Mouse (Mus musculus): ENCODE results near the gene Nalcn. TPM values are rescaled to one million over a fixed set of nuclear protein-coding genes. Genes with fewer than 3 reads are reported as not detected.
"Not testable (repeated sequence)": the region's sequence is repeated elsewhere in the genome, so short reads cannot be mapped to it uniquely, and the experiment has no call there.

Gene Nalcn
- 10 to 100 TPM; 65.7 to 65.9 TPM for total RNA-seq (2021)

- peak; percentile 46 to 78 for DNase-seq (ENCODE audit: extremely low spot score in 1 of 2, low spot score in 1 of 2)
Observed at GRCm38 (mm10) chr14:123626501-123627179, at the start of gene Nalcn. TSS of gene Nalcn (minus strand) at chr14:123627144.

GRCm38 (mm10) chr14:123671076-123671475 is 44.1 kb upstream of the Nalcn start:
- DNase-seq (ENCODE audit: extremely low spot score in 1 of 2, low spot score in 1 of 2): not testable (repeated sequence)

DNA sequence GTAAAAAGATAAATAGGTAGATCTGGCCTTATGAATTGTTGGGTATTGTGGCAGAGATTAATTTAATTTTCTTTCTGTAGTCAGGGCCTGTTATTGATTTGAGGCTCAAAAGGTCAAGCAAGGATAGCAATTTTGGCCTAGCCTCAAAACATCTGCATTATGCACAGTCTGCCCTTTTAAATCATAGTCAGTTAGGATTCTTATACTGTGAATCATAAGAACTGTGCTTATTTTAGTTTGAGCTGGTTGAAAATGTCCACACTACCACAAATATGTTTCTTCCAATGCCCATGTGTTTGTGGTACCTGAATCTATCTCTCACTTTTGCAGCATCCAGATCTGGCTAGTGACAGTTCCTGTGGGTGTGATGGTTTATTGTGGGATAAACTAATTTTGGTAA is 37.5 kb upstream of the Nalcn start:
- no peak for DNase-seq (ENCODE audit: extremely low spot score in 1 of 2, low spot score in 1 of 2)

DNA sequence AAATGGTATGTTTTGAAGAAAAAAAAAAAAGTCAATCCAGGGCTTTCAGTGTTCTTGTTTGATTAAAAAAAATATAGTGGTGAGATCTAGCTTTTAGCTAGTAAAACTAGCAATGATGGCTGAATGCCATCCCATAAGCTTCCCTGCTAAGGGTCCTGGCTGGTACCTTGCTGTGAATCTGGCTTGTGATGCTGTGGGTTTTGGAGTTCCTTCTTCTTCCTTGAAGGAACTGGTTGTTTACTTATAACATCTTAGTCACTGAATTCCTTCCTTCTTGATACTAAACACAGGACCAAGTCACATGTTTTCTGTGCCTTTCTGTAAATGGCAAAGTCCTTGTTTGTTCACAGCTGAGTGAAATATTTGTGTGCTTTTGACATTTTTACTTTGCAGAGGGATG is 36.3 kb upstream of the Nalcn start:
- no peak for DNase-seq (ENCODE audit: extremely low spot score in 1 of 2, low spot score in 1 of 2)

DNA sequence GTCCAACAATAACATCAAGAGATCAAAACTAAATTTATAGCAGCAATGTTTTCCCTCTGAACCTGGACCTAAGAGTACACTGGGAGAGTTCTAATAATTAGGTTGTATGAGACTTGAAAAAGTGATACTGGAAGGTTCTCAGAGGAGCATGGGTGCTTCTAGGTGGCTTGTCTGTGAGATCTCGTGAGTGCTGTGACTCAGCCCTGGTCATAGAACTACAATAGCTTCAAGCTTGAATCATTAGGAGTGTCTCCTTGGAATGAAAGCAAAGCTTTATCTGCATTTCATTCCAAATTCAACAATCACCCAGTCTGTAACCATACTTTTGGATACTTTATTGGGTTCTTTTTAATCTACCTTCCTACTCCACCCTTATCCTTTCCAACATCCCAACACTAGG is 35.4 kb upstream of the Nalcn start:
- DNase-seq (ENCODE audit: extremely low spot score in 1 of 2, low spot score in 1 of 2): no peak

DNA sequence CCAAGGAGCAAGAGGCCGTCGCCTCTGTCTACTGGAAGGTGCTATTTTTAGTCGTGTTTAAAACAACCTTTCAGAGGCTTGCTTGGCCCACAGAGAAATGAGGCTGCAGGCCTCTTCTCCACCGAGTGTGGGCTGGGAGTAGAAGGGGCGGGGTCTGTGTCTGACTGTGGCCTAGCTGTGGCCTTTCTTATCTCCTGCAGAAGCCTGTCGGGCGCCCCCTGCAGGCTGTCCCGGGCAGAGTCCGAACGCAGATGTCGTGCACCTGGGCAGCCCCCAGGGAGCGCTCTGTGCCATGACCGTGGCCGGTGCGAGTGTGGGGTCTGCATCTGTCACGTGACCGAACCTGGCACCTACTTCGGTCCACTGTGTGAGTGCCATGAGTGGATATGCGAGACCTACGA is 34.1 kb upstream of the Nalcn start:
- peak; percentile 15 to 35 for DNase-seq (ENCODE audit: extremely low spot score in 1 of 2, low spot score in 1 of 2)

- peak; percentile 16 to 40 for DNase-seq (ENCODE audit: extremely low spot score in 1 of 2, low spot score in 1 of 2)
Observed at GRCm38 (mm10) chr14:123659921-123660385, 33.0 kb upstream of the Nalcn start, which contains the start of gene Itgbl1. TSS of gene Itgbl1 (plus strand) at chr14:123659971.

DNA sequence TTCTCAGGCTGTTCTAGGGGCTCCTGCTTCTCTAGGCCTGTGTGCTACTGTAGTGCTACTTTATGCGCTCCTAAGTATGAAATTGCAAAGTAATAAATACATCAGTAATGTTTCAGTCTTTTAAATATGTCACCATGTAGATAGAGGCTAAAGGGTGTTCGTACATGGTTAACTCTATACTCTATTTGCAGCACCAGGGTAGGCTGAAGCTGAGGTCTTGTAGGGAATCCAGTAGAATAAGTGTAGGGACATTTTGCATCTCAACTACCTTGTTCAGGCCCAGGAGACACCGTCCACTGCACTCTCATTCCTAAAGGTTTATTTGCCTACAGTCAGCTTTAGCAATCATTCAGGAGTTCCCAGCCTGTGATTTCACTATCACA is 227 bp upstream of the Nalcn start:
- DNase-seq (ENCODE audit: extremely low spot score in 1 of 2, low spot score in 1 of 2): no peak

DNA sequence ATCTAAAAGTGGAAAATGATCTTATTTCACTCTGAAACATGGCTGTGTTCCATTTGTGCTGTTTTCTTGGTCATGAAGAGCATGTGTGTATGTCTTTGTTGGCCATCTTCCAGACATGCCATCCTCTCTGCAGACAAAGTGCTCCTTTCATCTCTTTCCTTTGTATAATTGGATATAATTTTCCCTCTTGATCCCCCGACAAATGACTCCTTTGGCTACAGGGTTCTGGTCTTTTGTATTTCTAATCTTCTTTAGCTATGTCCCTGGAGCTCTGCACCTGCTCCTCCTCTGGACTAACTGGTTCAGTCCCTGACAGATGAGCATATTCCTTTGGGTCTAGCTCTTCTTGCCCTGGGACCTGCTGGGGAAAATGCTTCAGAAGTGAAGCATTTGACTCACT is 4.0 kb downstream of the Nalcn start:
- DNase-seq (ENCODE audit: extremely low spot score in 1 of 2, low spot score in 1 of 2): no peak

GRCm38 (mm10) chr14:123595265-123595664 is 31.7 kb downstream of the Nalcn start:
- no peak for DNase-seq (ENCODE audit: extremely low spot score in 1 of 2, low spot score in 1 of 2)

GRCm38 (mm10) chr14:123587412-123587811 is 39.5 kb downstream of the Nalcn start:
- no peak for DNase-seq (ENCODE audit: extremely low spot score in 1 of 2, low spot score in 1 of 2)

DNA sequence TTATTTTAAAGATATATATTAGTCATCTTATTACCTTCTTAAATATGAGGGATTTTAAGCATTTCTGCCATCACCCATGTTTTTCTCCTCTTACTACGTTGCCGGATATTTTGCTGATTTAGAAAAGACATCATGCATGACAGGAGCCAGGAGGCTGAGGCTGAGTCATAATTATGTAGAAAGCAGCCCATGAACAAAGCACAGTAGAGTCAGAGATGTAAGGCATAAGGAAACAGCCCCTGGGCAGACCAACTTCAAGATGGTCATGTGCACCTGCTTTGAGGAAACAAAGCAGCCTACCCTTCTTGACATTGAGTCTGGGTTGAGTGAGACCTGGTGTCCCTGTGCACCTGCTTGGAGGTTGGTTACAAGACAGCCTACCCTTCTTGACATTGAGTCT is 44.5 kb downstream of the Nalcn start:
- no peak for DNase-seq (ENCODE audit: extremely low spot score in 1 of 2, low spot score in 1 of 2)

GRCm38 (mm10) chr14:123575356-123575755 is 51.6 kb downstream of the Nalcn start:
- DNase-seq (ENCODE audit: extremely low spot score in 1 of 2, low spot score in 1 of 2): no peak

GRCm38 (mm10) chr14:123574936-123575335 is 52.0 kb downstream of the Nalcn start:
- DNase-seq (ENCODE audit: extremely low spot score in 1 of 2, low spot score in 1 of 2): no peak

GRCm38 (mm10) chr14:123566599-123566998 is 60.3 kb downstream of the Nalcn start:
- DNase-seq (ENCODE audit: extremely low spot score in 1 of 2, low spot score in 1 of 2): no peak

DNA sequence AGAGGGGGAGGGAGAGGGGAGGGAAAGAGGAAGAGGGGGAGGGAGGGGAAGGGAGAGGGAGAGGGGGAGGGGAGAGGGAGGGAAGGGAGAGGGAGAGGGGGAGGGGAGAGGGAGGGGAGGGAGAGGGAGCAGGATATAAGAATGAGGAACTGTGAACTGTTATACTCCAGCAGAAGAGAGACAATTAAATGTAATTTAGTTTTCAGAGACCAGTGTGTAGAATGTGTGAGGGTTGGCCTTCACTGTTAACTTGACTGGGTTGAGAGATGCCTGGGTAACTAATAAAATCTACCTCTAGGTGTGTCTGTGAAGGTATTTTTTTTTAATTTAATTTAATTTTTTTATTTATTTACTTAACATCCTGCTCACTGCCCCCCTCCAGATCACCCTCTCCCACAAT is 71.4 kb downstream of the Nalcn start:
- DNase-seq (ENCODE audit: extremely low spot score in 1 of 2, low spot score in 1 of 2): no peak

DNA sequence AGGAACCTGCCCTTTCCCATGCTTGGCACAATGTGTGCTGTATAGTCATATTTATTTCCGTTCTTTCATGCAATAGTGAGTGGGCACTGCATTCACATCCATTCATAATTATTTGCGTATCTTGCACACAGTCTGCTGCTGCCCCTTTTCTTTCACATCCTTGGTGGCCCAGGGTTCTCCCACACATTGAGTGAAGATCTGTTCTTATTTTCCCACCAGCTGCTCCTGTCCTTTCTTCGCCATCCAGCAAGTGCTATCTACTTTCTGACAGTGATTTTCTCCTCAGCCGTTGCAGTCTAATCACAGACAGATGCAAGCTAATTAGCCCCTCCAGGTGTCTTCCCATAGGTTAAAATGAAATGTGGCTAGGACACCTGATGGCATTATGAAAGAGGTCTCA is 72.0 kb downstream of the Nalcn start:
- DNase-seq (ENCODE audit: extremely low spot score in 1 of 2, low spot score in 1 of 2): no peak

- no peak for DNase-seq (ENCODE audit: extremely low spot score in 1 of 2, low spot score in 1 of 2)
Observed at GRCm38 (mm10) chr14:123542362-123542761, 84.6 kb downstream of the Nalcn start.

DNA sequence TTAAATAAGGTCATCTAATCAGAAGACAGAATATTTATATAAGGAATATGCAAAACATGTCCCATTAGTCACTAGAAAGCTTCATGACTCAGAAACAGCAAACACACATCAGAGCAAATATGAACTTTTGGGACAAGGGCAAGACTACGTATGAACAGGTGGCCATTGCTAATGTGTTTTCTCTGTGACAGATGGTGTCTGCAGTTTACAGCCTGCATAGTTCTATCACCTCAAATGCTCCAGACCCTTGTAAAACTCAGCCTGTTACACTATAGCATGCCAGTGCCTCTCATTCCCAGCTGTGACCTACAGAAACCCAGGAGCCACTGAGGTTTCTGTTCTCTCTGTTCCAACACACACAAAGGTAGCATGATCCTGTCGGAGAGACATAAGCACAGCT is 91.3 kb downstream of the Nalcn start:
- DNase-seq (ENCODE audit: extremely low spot score in 1 of 2, low spot score in 1 of 2): no peak

GRCm38 (mm10) chr14:123533000-123533399 is 93.9 kb downstream of the Nalcn start:
- no peak for DNase-seq (ENCODE audit: extremely low spot score in 1 of 2, low spot score in 1 of 2)

GRCm38 (mm10) chr14:123531271-123531670 is 95.7 kb downstream of the Nalcn start:
- DNase-seq (ENCODE audit: extremely low spot score in 1 of 2, low spot score in 1 of 2): no peak

DNA sequence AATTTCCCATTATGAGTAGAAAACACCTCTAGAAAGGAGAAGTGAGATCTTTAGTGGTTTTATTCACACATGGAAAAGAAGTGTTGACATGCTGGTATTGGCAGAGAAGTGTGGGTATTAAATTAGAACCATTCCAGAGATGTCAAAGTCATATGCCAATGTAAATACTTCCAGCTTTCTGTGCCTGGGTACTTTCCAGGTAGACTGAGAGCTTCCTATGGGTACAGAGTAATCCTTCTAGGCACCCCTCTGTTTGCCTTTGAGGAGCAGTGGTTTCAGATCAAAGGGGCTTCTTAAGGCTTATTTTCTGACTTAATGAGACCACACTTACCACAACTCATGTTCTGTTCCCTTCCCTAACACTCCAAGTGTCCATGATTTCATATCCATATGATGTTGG is 97.8 kb downstream of the Nalcn start:
- no peak for DNase-seq (ENCODE audit: extremely low spot score in 1 of 2, low spot score in 1 of 2)

Measured in layer of hippocampus, postnatal 25 days (tissue).